Mouse (Mus musculus) bone marrow macrophage, adult 2 months (primary cell): ENCODE data around the gene Polk.

Experiments used
- CTCF ChIP-seq: IDR thresholded peaks from 2 replicates; pipeline ENCODE4 v1.5.1; 2012; ENCODE audit warnings: low read depth, mild to moderate bottlenecking, low read length, moderate library complexity
- POLR2A ChIP-seq: IDR thresholded peaks from 2 replicates; pipeline ENCODE4 v1.6.1; 2012; ENCODE audit warnings: mild to moderate bottlenecking, low read depth, low read length, borderline replicate concordance

GRCm38 (mm10) chr13:96528776-96529175, 13.6 kb downstream of the Polk start:
- TF ChIP-seq POLR2A (no peak), CTCF (no peak)
